Mouse (Mus musculus) olfactory bulb, adult 2 months (tissue): ENCODE results near the gene Snapc5.

Experiments
- CTCF ChIP-seq: fragments of 200-500 bp; IDR thresholded peaks from 2 replicates; pipeline ENCODE4 v1.5.1; 2012; ENCODE audit warnings: low read depth, mild to moderate bottlenecking, low read length, moderate library complexity; ENCODE audit not compliant: insufficient read depth
- POLR2A ChIP-seq: fragments of 200-500 bp; IDR thresholded peaks from 2 replicates; pipeline ENCODE4 v1.6.1; 2012; ENCODE audit warnings: mild to moderate bottlenecking, low read depth, low read length, moderate library complexity; ENCODE audit not compliant: insufficient read depth

GRCm38 (mm10) chr9:64219305-64219704 lies 40.2 kb downstream of the Snapc5 start:
- TF ChIP-seq CTCF (no peak), POLR2A (no peak)
